Comparison of ENCODE assay signal across 8 mouse cellular contexts in genomic region chr1:58444691-58445090, GRCm38 (mm10). TPM values are rescaled to one million over a fixed set of nuclear protein-coding genes. Genes with fewer than 3 reads are reported as not detected.
DNase-seq lines count a peak whose midpoint lies in the region; ATAC-seq and TF ChIP-seq lines count a peak whose summit lies in the region.

No protein-coding gene starts in this region.

- peaks cover 8% of the 10 kb centered on the region; the same call in 1 of the 2 replicates for H3K36me3 ChIP-seq in kidney, postnatal 0 days (ENCODE audit: insufficient read depth, low read length)
- peaks cover 26% of the 10 kb centered on the region for H3K36me3 ChIP-seq in hindbrain, embryonic 15.5 days
- H3K36me3 ChIP-seq in midbrain, embryonic 16.5 days (ENCODE audit: control insufficient read depth, insufficient read depth, low read length) = peaks cover 10% of the 10 kb centered on the region; the same call in 1 of the 2 replicates

- H3K4me2 ChIP-seq in kidney, postnatal 0 days (ENCODE audit: low read length) = peak overlapping the region; percentile 78
- H3K4me2 ChIP-seq in hindbrain, embryonic 15.5 days = peak overlapping the region; percentile 84
- H3K4me2 ChIP-seq in midbrain, embryonic 16.5 days (ENCODE audit: low read length) = peak overlapping the region; percentile 85

- H3K27me3 ChIP-seq in kidney, postnatal 0 days (ENCODE audit: insufficient read depth, low read length) = no peaks in the 10 kb centered on the region
- no peaks in the 10 kb centered on the region for H3K27me3 ChIP-seq in hindbrain, embryonic 15.5 days
- H3K27me3 ChIP-seq in midbrain, embryonic 16.5 days (ENCODE audit: control insufficient read depth, insufficient read depth, low read depth, low read length) = no peaks in the 10 kb centered on the region

- H3K9ac ChIP-seq in kidney, postnatal 0 days (ENCODE audit: low read depth, low read length) = peak overlapping the region; percentile 86
- H3K9ac ChIP-seq in hindbrain, embryonic 15.5 days = peak overlapping the region; percentile 70
- peak overlapping the region; percentile 82 for H3K9ac ChIP-seq in midbrain, embryonic 16.5 days (ENCODE audit: low read depth, low read length)

- peaks cover 8% of the 10 kb centered on the region; the same call in 1 of the 2 replicates for H3K4me1 ChIP-seq in kidney, postnatal 0 days (replicated peaks; ENCODE audit: insufficient read depth, low read length)
- peaks cover 16% of the 10 kb centered on the region for H3K4me1 ChIP-seq in bone marrow macrophage, adult 2 months (ENCODE audit: control insufficient read depth, insufficient read depth, low read length)
- H3K4me1 ChIP-seq in hindbrain, embryonic 15.5 days (replicated peaks) = peaks cover 25% of the 10 kb centered on the region
- H3K4me1 ChIP-seq in midbrain, embryonic 16.5 days (ENCODE audit: control insufficient read depth, insufficient read depth, low read length) = peaks cover 21% of the 10 kb centered on the region

- TF ChIP-seq POLR2A in bone marrow macrophage, adult 2 months (IDR thresholded peaks at IDR 0.05; ENCODE audit: borderline replicate concordance, low read depth, low read length) = no peak

- H3K27ac ChIP-seq in kidney, postnatal 0 days = peak overlapping the region; percentile 96
- H3K27ac ChIP-seq in bone marrow macrophage, adult 2 months (ENCODE audit: insufficient read depth, low read depth, low read length) = peak overlapping the region; percentile 87
- peak overlapping the region; percentile 88 for H3K27ac ChIP-seq in hindbrain, embryonic 15.5 days (replicated peaks)
- H3K27ac ChIP-seq in midbrain, embryonic 16.5 days (ENCODE audit: low read length) = peak overlapping the region; percentile 87

- peak; percentile 15 for DNase-seq in kidney, postnatal 0 days (ENCODE audit: low spot score)
- DNase-seq in kidney, adult 11 months = no peak
- DNase-seq in right cerebral cortex, adult 2 months (ENCODE audit: low spot score in 2 of 2) = no peak
- DNase-seq in layer of hippocampus, adult 8-10 months (ENCODE audit: low spot score in 2 of 2) = no peak
- DNase-seq in adrenal gland, postnatal 25 days = no peak

- peak overlapping the region; percentile 64 for H3K4me3 ChIP-seq in kidney, postnatal 0 days (replicated peaks; ENCODE audit: low read depth, low read length)
- H3K4me3 ChIP-seq in bone marrow macrophage, adult 2 months (ENCODE audit: insufficient read depth, low read length) = peak overlapping the region; percentile 80
- peak overlapping the region; percentile 72 for H3K4me3 ChIP-seq in hindbrain, embryonic 15.5 days
- H3K4me3 ChIP-seq in midbrain, embryonic 16.5 days (ENCODE audit: low read depth, low read length) = peak overlapping the region; percentile 76

- ATAC-seq in kidney, postnatal 0 days (replicated peaks; ENCODE audit: low FRiP score, low read depth) = no peak
- no peak for ATAC-seq in hindbrain, embryonic 15.5 days (ENCODE audit: low FRiP score, low read depth)
- no peak for ATAC-seq in midbrain, embryonic 16.5 days

- WGBS in kidney, postnatal 0 days = 11% methylated on average over 10 of the region's 10 CpGs
- 14% methylated on average over 10 of the region's 10 CpGs for WGBS in hindbrain, embryonic 15.5 days
- WGBS in midbrain, embryonic 16.5 days = 11% methylated on average over 10 of the region's 10 CpGs

- no peaks in the 10 kb centered on the region for H3K9me3 ChIP-seq in kidney, postnatal 0 days (replicated peaks; ENCODE audit: low read length)
- no peaks in the 10 kb centered on the region for H3K9me3 ChIP-seq in hindbrain, embryonic 15.5 days
- H3K9me3 ChIP-seq in midbrain, embryonic 16.5 days (replicated peaks; ENCODE audit: control insufficient read depth, low read length, poor library complexity, severe bottlenecking) = no peaks in the 10 kb centered on the region

- no peak for TF ChIP-seq CTCF in kidney, postnatal 0 days (IDR thresholded peaks at IDR 0.05; ENCODE audit: low read depth)
- TF ChIP-seq CTCF in bone marrow macrophage, adult 2 months (IDR thresholded peaks at IDR 0.05; ENCODE audit: low read depth, low read length) = no peak

RNA-seq across cellular contexts. Expression of gene Nif3l1, which starts 0.3 kb away (rescaled TPM):
- 33.6 and 36.4 TPM in 2 replicates for polyA plus RNA-seq in kidney, postnatal 0 days (2015; fragmentation: Nextera tagmentation; extraction: Ambion mirVana)
- 10.3 and 13.7 TPM in 2 replicates for polyA plus RNA-seq in bone marrow macrophage, adult 2 months (2012; ENCODE audit: insufficient read depth, insufficient read length, missing spikeins)
- polyA plus RNA-seq in hindbrain, embryonic 15.5 days (2015; fragmentation: Nextera tagmentation; extraction: Ambion mirVana) = 48.7 and 50.5 TPM in 2 replicates
- polyA plus RNA-seq in midbrain, embryonic 16.5 days (2015; fragmentation: Nextera tagmentation; extraction: Ambion mirVana) = 56.9 and 57.5 TPM in 2 replicates
- total RNA-seq in layer of hippocampus, adult 8-10 months (2022) = 10 to 100 TPM; 15.7 to 30.6 (median 22.0) TPM
- 13.3 and 22.0 TPM in 2 replicates for total RNA-seq in adrenal gland, postnatal 25 days (2021)

RNA-seq across cellular contexts. Expression of gene Ppil3, which starts 0.6 kb away (rescaled TPM):
- 52.6 and 53.3 TPM in 2 replicates for polyA plus RNA-seq in kidney, postnatal 0 days (2015; fragmentation: Nextera tagmentation; extraction: Ambion mirVana)
- 23.8 and 33.3 TPM in 2 replicates for polyA plus RNA-seq in bone marrow macrophage, adult 2 months (2012; ENCODE audit: insufficient read depth, insufficient read length, missing spikeins)
- polyA plus RNA-seq in hindbrain, embryonic 15.5 days (2015; fragmentation: Nextera tagmentation; extraction: Ambion mirVana) = 51.8 and 52.4 TPM in 2 replicates
- polyA plus RNA-seq in midbrain, embryonic 16.5 days (2015; fragmentation: Nextera tagmentation; extraction: Ambion mirVana) = 49.8 and 50.2 TPM in 2 replicates
- 10 to 100 TPM; 26.9 to 34.1 (median 31.9) TPM for total RNA-seq in layer of hippocampus, adult 8-10 months (2022)
- 37.9 and 38.5 TPM in 2 replicates for total RNA-seq in adrenal gland, postnatal 25 days (2021)

RNA-seq across cellular contexts. Expression of gene Clk1, which starts 20.8 kb away (rescaled TPM):
- polyA plus RNA-seq in kidney, postnatal 0 days (2015; fragmentation: Nextera tagmentation; extraction: Ambion mirVana) = 171 and 175 TPM in 2 replicates
- polyA plus RNA-seq in bone marrow macrophage, adult 2 months (2012; ENCODE audit: insufficient read depth, insufficient read length, missing spikeins) = 270 and 287 TPM in 2 replicates
- polyA plus RNA-seq in hindbrain, embryonic 15.5 days (2015; fragmentation: Nextera tagmentation; extraction: Ambion mirVana) = 145 and 151 TPM in 2 replicates
- polyA plus RNA-seq in midbrain, embryonic 16.5 days (2015; fragmentation: Nextera tagmentation; extraction: Ambion mirVana) = 178 and 188 TPM in 2 replicates
- 100 to 1,000 TPM; 129 to 171 (median 145) TPM for total RNA-seq in layer of hippocampus, adult 8-10 months (2022)
- 168 and 186 TPM in 2 replicates for total RNA-seq in adrenal gland, postnatal 25 days (2021)

RNA-seq across cellular contexts. Expression of gene Bzw1, which starts 52.0 kb away (rescaled TPM):
- polyA plus RNA-seq in kidney, postnatal 0 days (2015; fragmentation: Nextera tagmentation; extraction: Ambion mirVana) = 316 and 335 TPM in 2 replicates
- polyA plus RNA-seq in bone marrow macrophage, adult 2 months (2012; ENCODE audit: insufficient read depth, insufficient read length, missing spikeins) = 113 and 126 TPM in 2 replicates
- polyA plus RNA-seq in hindbrain, embryonic 15.5 days (2015; fragmentation: Nextera tagmentation; extraction: Ambion mirVana) = 314 and 328 TPM in 2 replicates
- polyA plus RNA-seq in midbrain, embryonic 16.5 days (2015; fragmentation: Nextera tagmentation; extraction: Ambion mirVana) = 346 and 351 TPM in 2 replicates
- 100 to 1,000 TPM; 104 to 124 (median 112) TPM for total RNA-seq in layer of hippocampus, adult 8-10 months (2022)
- total RNA-seq in adrenal gland, postnatal 25 days (2021) = 131 and 160 TPM in 2 replicates
